Mouse (Mus musculus): Measurements from ENCODE around the gene Ddx42. TPM values are rescaled to one million over a fixed set of nuclear protein-coding genes. Genes with fewer than 3 reads are reported as not detected.
"Not testable (repeated sequence)": the region's sequence is repeated elsewhere in the genome, so short reads cannot be mapped to it uniquely, and the experiment has no call there.

The Ddx42 gene
- polyA plus RNA-seq, 1 experiment from 2014 or later = 87.1 TPM

DNA sequence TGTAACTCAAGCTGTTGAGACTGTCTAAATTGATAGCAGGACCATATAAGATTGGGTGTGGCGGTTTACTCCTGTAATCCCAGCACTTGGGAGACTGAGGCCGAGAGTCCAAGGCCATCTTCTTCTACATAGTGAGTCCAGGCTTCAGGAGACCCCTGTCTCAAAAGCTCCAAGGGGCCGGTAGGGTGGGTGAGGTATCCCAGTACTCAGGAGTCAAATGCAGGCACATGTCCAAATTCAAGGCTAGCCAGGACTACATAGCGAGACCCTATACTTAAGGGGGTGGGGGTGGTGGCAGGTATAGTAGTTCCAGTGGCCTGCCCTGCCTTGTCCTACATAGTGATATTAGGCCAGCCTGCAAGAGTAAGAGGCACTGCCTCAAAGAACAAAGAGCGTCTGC lies 1.9 kb upstream of the Ddx42 start:
- Histone ChIP-seq H3K9ac (peak overlapping the region; percentile 88), H3K9me3 (no peaks in the 10 kb centered on the region), H3K27ac (replicated peaks) (no peak overlapping the region), H3K4me3 (peak overlapping the region; percentile 97), H3K36me3 (peaks cover 33% of the 10 kb centered on the region), H3K4me2 (peak overlapping the region; percentile 81), H3K4me1 (replicated peaks) (peaks cover 49% of the 10 kb centered on the region), H3K27me3 (no peaks in the 10 kb centered on the region)
- 90% methylated on average over 5 of the region's 5 CpGs for WGBS
- ATAC-seq (ENCODE audit: low read depth) = no peak

DNA sequence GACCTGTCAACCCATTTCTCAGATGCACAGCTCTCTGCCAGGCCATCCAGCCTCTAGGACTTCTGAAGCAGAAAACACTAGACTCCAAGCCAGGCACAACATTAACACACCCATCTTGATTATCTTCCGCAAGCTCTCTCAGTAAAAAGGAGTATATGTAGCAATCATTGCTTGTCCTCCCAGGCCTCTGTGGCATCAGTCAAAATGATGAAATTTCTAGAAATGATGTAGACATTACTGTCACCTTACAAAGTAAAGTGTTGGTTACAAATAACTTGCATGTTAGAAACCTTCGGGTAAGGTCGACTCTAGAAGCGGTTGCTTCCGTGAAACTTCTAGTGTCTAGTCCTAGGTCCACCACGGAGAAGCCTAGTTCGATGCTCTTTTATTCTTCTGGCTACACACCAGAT lies 1.3 kb upstream of the Ddx42 start:
- no peaks in the 10 kb centered on the region for H3K9me3 ChIP-seq
- 35% methylated on average over 7 of the region's 7 CpGs for WGBS
- peak overlapping the region; percentile 97 for H3K4me3 ChIP-seq
- peak overlapping the region; percentile 81 for H3K4me2 ChIP-seq
- no peaks in the 10 kb centered on the region for H3K27me3 ChIP-seq
- H3K9ac ChIP-seq = peak overlapping the region; percentile 88
- ATAC-seq (ENCODE audit: low read depth) = no peak
- peaks cover 55% of the 10 kb centered on the region for H3K4me1 ChIP-seq (replicated peaks)
- peak overlapping the region; percentile 97 for H3K27ac ChIP-seq (replicated peaks)
- H3K36me3 ChIP-seq = peaks cover 27% of the 10 kb centered on the region

DNA sequence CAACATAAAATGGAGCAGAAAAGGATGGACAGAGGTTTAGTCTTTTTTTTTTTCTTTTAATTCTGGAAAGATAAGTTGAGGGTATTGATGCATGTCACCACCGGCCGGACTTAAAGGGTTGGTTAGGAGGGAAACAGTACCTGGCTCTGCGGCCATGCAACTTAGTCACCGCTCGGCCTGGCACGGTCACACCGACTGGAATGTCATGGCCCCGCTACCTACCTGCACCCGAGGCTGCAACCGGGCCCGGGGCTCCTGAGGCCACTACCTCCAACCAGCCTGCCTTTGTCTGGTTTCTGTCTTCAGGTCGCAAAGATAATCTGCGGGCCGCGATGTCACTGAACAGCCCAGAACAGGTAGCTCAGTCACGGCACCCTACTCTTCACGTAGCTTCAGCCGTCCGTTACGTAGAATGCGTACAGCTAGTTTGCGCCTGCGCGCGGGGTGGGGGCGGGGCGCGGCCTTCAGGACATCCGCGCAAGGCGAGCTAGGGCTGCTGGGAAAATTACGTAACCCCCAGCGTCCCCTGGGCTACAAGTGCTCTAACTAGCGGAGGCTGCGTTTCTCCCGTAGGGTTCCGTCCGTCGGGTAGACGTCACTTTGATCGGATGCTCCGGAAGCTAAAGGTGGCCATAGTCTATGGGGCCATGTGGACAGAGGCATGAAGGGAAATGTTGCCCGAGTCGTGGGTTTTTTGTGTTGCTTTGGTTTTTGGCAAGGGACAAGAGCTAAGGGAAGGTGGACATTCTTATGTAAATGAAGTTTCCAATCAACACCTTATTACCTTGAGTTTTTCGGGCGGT lies 598 bp upstream of the Ddx42 start, which contains the start of gene Ccdc47:
Gene Ccdc47 (minus strand): TSS at position 418 of the 803 bp plus-strand sequence.
- peak within 1 kb of the TSS; percentile 97 for H3K4me3 ChIP-seq
- WGBS = under 1% methylated on average over 46 of the region's 46 CpGs
- H3K9ac ChIP-seq = peak within 1 kb of the TSS; percentile 98
- H3K36me3 ChIP-seq = peaks cover 22% of the 10 kb centered on the region
- peak within 1 kb of the TSS; percentile 97 for H3K27ac ChIP-seq (replicated peaks)
- no peaks in the 10 kb centered on the region for H3K27me3 ChIP-seq
- H3K4me1 ChIP-seq (replicated peaks) = peaks cover 60% of the 10 kb centered on the region
- H3K9me3 ChIP-seq = no peaks in the 10 kb centered on the region
- ATAC-seq (ENCODE audit: low read depth) = peak; percentile 98
- peak within 1 kb of the TSS; percentile 81 for H3K4me2 ChIP-seq

DNA sequence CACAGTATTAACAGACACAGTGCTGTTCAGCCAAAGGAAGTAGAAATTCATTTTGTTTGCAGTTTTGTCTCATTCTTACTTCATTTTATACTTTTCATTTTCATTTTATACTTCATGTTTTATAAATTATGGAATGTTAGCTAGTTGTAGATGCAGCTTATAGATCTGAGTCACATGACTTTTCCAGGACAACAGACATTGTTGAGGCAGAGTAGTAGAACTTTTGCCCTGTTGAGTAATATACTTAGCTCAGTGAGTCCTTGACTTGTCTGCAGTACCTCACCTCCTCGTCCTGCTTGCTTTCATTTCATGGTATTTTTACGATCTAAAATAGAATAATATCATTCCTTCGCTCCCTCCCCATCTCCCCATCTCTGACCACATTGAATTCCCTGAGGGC lies 3.9 kb downstream of the Ddx42 start:
- ATAC-seq (ENCODE audit: low read depth) = no peak
- Histone ChIP-seq H3K9me3 (no peaks in the 10 kb centered on the region), H3K4me3 (no peak overlapping the region), H3K36me3 (peaks cover 17% of the 10 kb centered on the region), H3K4me1 (replicated peaks) (peaks cover 41% of the 10 kb centered on the region), H3K4me2 (no peak overlapping the region), H3K27me3 (no peaks in the 10 kb centered on the region), H3K9ac (no peak overlapping the region), H3K27ac (replicated peaks) (no peak overlapping the region)
- WGBS = 87% methylated on average over 3 of the region's 3 CpGs

DNA sequence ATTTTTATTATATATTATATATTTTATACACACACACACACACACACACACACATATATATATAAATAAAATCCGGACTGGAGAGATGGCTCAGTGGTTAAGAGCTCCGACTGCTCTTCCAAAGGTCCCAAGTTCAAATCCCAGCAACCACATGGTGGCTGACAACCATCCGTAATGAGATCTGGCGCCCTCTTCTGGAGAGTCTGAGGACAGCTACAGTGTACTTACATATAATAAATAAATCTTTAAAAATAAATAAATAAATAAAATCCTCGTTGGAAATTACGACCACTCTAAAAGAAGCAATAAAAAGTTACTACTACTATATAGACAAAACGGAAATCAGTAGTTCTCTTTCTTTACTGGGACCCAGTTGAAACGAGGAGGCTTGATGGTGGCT lies 17.3 kb downstream of the Ddx42 start:
- H3K36me3 ChIP-seq = peaks cover 83% of the 10 kb centered on the region
- H3K27me3 ChIP-seq; H3K9ac ChIP-seq; H3K4me1 ChIP-seq (replicated peaks); H3K27ac ChIP-seq (replicated peaks); H3K4me2 ChIP-seq; H3K4me3 ChIP-seq; H3K9me3 ChIP-seq; ATAC-seq (ENCODE audit: low read depth): not testable (repeated sequence)
- WGBS = 80% methylated on average over 8 of the region's 8 CpGs

DNA sequence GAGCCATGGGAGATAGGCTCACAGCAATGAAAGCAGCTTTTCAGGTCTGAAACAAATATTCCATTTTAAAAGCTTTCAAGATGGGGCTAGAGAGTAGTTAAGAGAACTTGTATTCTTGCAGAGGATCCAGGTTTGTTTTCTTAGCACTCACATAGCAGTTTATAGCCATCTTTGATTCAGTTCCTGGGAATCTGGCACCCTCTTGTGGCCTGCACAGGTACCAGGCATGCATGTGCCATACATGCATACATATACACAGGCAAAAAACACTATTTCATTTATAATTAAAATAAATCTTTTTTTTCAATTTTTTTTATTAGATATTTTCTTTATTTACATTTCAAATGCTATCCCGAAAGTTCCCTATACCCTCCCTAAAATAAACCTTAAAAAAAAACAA lies 30.1 kb downstream of the Ddx42 start:
- Histone ChIP-seq H3K4me2 (no peak overlapping the region), H3K27ac (replicated peaks) (no peak overlapping the region), H3K4me1 (replicated peaks) (no peaks in the 10 kb centered on the region), H3K4me3 (no peak overlapping the region), H3K9ac (no peak overlapping the region), H3K36me3 (peaks cover 99% of the 10 kb centered on the region), H3K27me3 (no peaks in the 10 kb centered on the region), H3K9me3 (no peaks in the 10 kb centered on the region)
- ATAC-seq (ENCODE audit: low read depth) = no peak
- 93% methylated on average over 1 of the region's 1 CpGs for WGBS

DNA sequence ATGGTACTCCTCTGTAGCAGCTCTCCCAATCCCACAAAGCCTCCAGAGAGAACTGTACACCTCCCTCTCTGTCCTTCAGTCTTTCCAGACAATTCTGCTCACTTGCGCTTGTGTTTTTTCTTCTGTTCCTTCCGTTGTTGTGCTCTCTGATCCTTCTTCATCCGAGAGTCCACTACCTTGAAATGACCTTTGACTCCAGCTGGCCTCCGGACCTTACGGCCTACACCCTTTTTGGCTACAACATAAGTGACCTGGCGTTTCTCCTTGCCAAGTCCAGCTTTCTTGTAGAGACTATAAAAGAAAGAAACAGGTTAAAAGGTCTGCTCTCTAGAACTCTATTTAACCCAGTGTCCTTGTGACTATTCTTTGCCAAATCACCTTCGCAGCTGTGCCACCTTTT lies 32.6 kb downstream of the Ddx42 start:
- 91% methylated on average over 7 of the region's 7 CpGs for WGBS

DNA sequence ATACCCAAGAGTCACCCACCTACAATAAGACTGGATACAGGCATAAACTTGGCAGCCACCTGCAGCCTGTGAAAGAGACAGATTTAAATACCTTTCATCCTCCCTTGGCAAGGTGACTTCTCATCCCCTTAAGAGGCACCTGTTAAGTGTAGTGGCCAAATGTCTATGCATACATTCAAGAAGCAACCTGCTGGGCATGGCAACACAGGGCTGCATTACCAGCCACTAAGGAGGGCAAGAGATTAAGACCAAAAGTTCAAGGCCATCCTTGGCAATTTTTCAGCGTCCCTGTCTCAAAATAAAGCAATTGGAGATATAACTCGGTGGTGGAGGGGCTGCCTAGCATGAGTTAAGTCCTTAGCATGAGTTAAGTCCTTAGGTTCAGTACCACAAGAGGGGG lies 38.0 kb downstream of the Ddx42 start:
- Histone ChIP-seq H3K4me1 (replicated peaks) (peaks cover 32% of the 10 kb centered on the region), H3K4me2 (peak overlapping the region; percentile 99), H3K4me3 (peak overlapping the region; percentile 86), H3K9ac (peak overlapping the region; percentile 93), H3K27me3 (no peaks in the 10 kb centered on the region), H3K36me3 (peaks cover 61% of the 10 kb centered on the region), H3K9me3 (no peaks in the 10 kb centered on the region), H3K27ac (replicated peaks) (no peak overlapping the region)
- no peak for ATAC-seq (ENCODE audit: low read depth)
- WGBS = 20% methylated on average over 2 of the region's 2 CpGs

More for the DNA sequence above, 32.6 kb downstream of the Ddx42 start:
- Histone ChIP-seq H3K27ac (replicated peaks) (no peak overlapping the region), H3K4me3 (no peak overlapping the region), H3K27me3 (no peaks in the 10 kb centered on the region), H3K36me3 (peaks cover 99% of the 10 kb centered on the region), H3K9ac (no peak overlapping the region), H3K4me2 (no peak overlapping the region), H3K9me3 (no peaks in the 10 kb centered on the region), H3K4me1 (replicated peaks) (peaks cover under 1% of the 10 kb centered on the region; the same call in 1 of the 2 replicates)
- no peak for ATAC-seq (ENCODE audit: low read depth)

DNA sequence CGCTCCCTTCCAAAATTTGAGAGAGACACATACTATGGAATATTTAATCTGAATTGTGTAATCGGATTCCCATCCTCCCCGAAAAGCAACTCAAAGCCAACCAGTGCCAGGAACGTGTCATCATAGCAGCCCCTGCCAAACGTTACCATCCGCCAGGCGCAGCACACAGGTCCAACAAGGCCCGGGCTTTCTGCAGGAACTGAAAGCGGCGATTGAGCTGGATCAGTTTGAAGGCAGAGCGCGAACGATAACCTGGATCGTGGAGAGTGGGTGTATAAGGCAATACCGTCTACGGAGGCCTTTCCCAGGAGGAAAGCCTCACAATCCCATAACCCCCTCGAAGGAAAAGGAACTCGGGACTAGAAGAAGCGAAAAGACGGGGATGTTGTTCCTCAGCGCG lies 38.4 kb downstream of the Ddx42 start:
- Histone ChIP-seq H3K4me3 (peak overlapping the region; percentile 86), H3K4me2 (peak overlapping the region; percentile 99), H3K4me1 (replicated peaks) (peaks cover 32% of the 10 kb centered on the region), H3K9me3 (no peaks in the 10 kb centered on the region), H3K9ac (peak overlapping the region; percentile 93), H3K27ac (replicated peaks) (no peak overlapping the region), H3K27me3 (no peaks in the 10 kb centered on the region), H3K36me3 (peaks cover 58% of the 10 kb centered on the region)
- 3% methylated on average over 22 of the region's 22 CpGs for WGBS
- ATAC-seq (ENCODE audit: low read depth) = no peak

DNA sequence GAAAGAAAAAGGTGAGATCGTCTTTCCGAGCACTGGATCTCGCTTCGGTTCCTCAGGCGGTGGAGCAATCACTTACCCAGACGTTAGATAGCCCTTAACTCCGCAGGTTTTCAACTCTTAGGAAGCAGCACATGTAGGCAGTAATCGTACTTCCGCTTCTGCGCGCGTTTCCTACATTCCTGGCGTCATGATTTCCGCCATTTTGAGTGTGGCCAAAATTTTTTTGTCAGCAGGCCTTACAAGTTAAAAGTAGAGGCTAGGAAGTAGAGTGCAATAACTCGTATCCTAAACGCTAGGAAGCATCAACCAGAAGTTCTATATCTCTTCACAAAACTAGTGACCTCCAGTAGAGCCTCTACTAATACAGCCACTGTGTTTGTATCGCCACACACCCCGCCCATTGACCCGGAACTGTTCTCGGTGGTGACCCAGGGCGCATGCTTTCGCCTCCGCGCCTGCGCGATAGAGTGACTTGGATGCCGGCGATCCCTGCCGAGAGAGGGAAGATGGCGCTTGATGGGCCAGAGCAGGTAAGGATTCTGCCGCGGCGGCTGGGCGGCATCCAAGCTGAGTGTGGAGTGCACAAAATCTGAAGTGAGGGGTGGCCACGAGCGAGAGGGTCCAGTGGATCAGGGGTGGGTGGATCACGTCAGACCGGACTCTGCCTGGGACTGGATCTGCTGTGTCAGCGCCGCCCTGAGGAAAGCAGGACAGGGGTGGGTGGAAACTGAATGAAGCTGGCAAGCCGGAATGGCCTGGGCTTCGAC lies 39.1 kb downstream of the Ddx42 start, which contains the start of the genes Ftsj3 and Psmc5:
Gene Ftsj3 (minus strand): TSS at position 395 of the 767 bp plus-strand sequence.
Gene Psmc5 (plus strand): TSS at position 470 of the 767 bp plus-strand sequence.
- H3K9me3 ChIP-seq = no peaks in the 10 kb centered on the region
- H3K4me2 ChIP-seq = peak within 1 kb of the TSS; percentile 99
- ATAC-seq (ENCODE audit: low read depth) = peak; percentile 95
- peaks cover 32% of the 10 kb centered on the region for H3K4me1 ChIP-seq (replicated peaks)
- H3K27ac ChIP-seq (replicated peaks) = peak within 1 kb of the TSS; percentile 89
- no peaks in the 10 kb centered on the region for H3K27me3 ChIP-seq
- H3K4me3 ChIP-seq = peak within 1 kb of the TSS; percentile 86
- H3K9ac ChIP-seq = peak within 1 kb of the TSS; percentile 93
- peaks cover 56% of the 10 kb centered on the region for H3K36me3 ChIP-seq
- under 1% methylated on average over 42 of the region's 42 CpGs for WGBS

DNA sequence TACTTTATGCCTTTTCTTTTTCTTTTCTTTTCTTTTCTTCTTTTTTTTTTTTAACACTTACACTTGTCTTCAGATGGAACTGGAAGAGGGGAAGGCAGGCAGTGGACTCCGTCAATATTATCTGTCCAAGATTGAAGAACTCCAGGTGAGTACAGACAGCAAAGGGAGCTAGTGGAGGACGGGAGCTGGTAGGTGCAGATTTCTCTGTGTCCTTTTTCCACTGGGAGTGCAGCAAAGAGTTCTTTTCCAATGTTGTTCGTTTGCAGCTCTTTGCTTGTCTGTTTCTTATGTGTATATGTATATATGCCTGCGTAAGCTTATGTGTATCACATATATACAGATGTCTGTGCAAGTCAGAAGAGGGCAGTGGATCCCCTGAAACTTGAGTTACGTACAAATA lies 40.0 kb downstream of the Ddx42 start:
- no peak for ATAC-seq (ENCODE audit: low read depth)
- H3K36me3 ChIP-seq = peaks cover 56% of the 10 kb centered on the region
- peaks cover 32% of the 10 kb centered on the region for H3K4me1 ChIP-seq (replicated peaks)
- H3K27ac ChIP-seq (replicated peaks) = no peak overlapping the region
- no peaks in the 10 kb centered on the region for H3K27me3 ChIP-seq
- peak overlapping the region; percentile 99 for H3K4me2 ChIP-seq
- H3K4me3 ChIP-seq = peak overlapping the region; percentile 86
- H3K9ac ChIP-seq = peak overlapping the region; percentile 93
- no peaks in the 10 kb centered on the region for H3K9me3 ChIP-seq
- WGBS = 71% methylated on average over 5 of the region's 5 CpGs

DNA sequence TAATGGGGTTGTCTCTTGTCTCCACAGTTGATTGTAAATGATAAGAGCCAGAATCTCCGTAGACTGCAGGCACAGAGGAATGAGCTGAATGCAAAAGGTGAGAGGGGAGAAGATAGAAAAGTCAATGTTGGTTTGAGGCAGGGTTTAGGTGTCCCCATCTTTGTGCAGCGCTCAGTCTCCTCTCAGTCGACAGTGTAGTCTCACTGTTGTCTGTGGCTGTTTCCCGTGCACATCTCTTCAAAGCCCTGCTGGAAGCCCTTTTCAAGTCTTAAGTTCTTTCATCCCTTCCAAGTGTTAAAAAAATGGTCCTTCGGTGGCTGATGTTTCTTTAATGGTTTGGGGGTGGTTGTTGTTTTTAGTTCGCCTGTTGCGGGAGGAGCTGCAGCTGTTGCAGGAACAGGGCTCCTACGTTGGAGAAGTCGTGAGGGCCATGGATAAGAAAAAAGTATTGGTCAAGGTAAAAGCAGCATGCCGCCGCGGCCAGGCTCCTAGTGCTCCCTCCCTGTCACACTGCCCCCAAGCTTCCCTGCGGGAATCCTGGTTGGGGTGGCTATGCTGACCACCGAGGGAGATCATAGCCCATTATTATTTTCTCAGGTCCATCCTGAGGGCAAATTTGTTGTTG lies 44.2 kb downstream of the Ddx42 start:
- Histone ChIP-seq H3K27me3 (no peaks in the 10 kb centered on the region), H3K36me3 (peaks cover 74% of the 10 kb centered on the region), H3K4me2 (no peak overlapping the region), H3K4me3 (no peak overlapping the region), H3K27ac (replicated peaks) (no peak overlapping the region), H3K4me1 (replicated peaks) (peaks cover 22% of the 10 kb centered on the region), H3K9me3 (no peaks in the 10 kb centered on the region), H3K9ac (no peak overlapping the region)
- no peak for ATAC-seq (ENCODE audit: low read depth)
- WGBS = 87% methylated on average over 14 of the region's 14 CpGs
